Mouse (Mus musculus): ENCODE measurements around the gene Uba7.
"Not testable (repeated sequence)": the region's sequence is repeated elsewhere in the genome, so short reads cannot be mapped to it uniquely, and the experiment has no call there.

Uba7 gene

DNA sequence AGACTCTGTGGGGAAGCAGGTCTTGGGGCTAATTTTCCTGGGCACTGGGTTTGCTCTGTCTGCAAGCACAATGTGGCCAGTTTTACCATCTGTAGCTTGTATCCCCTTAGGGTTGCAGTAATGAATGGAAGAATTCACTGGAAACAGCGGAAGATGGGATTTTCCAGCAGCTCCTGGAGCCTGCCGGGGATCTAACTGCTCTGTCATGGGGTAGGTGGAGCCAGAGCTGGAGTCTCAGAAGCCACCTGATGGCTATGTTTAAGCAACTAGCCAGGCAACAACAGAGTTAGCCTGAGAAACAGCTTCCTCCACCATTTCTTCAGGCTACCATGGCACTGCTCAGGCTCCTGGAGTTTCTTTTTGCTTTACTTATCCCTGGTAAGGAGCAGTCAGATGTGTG lies 16.9 kb downstream of the Uba7 start, which contains the start of gene Cdhr4:
Gene Cdhr4, plus strand, starts transcription at position 301 of the 400 bp plus-strand sequence.
- DNase-seq (ENCODE audit: low read depth, low spot score) = no peak

DNA sequence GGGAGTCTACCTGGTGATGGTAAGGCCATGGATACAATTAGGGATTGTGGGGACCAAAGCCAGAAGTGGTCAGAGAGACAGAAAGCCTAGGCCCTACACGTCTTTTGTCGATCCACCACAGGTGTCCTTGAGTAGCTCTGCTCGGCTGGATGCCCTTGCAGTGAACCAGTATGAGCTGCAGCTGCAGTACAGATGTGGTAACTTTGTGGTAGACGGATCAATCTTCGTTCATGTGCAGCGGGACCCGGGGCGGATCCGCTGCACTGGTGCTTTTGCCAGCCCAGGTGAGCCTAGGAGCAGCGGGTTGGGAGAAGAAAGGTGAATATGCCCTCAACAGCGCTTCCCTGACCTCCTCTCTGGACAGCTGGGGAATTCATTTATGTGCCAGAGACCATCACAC lies 17.7 kb downstream of the Uba7 start:
- no peak for DNase-seq (ENCODE audit: low read depth, low spot score)

DNA sequence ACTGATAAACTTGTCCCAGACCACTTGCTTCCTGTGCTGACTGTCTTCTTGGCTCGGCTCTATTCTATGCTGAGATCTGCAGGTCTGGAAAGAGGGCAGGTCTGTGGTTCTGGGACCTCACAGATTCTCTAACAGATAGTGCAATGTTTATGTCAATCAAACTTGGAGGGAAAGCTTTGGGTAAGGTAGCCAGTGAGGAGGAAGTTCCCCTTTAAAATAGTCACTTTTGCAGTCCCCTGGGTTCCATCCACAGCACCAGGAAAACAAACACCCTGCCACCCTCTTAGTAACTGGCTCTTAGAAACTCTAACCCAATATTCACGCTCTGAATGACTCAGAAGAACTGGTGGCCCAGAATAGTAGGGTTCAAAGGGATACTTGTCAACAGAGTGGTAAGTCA lies 19.2 kb downstream of the Uba7 start:
- no peak for DNase-seq (ENCODE audit: low read depth, low spot score)

DNA sequence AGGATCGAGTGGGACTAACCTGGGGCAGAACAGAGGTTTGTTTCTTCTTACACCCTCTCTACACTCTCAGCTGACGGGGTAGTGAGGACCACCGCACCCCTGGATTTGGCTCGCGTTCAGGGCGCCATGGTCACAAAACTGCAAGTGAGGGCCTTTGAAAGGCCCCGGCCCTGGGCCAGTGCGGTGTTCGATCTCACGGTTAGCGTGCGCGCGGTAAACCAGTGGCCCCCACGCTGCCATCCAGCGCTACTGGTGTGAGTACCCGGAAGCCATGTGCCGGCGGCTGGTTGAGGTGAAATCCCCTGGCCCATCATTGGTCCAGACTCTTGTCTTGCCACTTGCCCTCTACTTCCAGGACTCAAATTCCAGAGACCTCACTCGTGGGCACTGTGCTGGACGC lies 20.2 kb downstream of the Uba7 start:
- DNase-seq (ENCODE audit: low read depth, low spot score) = no peak

GRCm38 (mm10) chr9:107996049-107996448 lies 20.7 kb downstream of the Uba7 start, which contains the start of gene Gm20662:
TSS of gene Gm20662 (plus strand) at chr9:107996349.
- DNase-seq (ENCODE audit: low read depth, low spot score) = no peak

DNA sequence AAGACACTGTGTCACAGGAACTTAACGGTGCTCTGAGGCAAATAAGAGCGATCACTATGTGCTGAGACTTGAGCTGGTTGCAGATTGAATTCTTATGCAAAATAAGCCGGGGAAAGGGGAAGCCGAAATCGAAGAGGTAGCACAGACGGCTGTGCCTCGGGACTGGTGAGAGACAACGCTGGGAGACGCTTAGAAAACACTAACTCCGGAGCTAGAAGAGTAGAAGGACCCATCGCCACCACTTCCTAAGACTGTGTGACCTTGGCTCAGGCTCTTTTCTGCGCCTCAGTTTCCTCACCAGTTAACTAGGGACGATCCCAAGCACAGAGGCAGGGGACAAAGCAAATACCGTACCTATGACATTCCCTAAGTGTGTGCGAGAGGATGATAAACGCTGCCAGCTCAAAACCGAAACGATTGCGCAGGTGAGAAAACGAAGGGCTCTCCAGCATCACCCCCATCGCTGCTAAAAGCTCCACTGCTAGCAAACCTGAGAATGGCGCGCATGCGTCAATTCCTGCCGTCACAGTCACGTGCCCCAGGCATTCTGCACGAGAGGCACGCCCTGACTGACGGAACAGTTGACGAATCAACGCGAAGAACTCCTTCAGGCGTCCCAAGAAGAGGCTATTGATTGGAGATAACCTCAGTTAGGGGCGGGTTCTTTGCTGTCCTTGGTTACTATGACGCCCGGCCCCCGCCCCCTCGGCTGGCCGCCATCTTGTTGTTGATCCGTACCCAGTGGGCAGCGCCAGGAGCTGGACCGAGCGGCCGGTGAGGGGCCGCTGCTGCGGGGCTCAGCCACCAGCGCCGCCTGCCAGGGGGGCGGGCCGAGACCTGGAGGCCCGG lies 26.8 kb downstream of the Uba7 start, which contains the start of gene Ip6k1:
Gene Ip6k1, plus strand, starts transcription at position 580 of the 849 bp plus-strand sequence.
- DNase-seq (ENCODE audit: low read depth, low spot score) = peak; percentile 100

GRCm38 (mm10) chr9:108002778-108003530 lies 27.6 kb downstream of the Uba7 start:
- DNase-seq (ENCODE audit: low read depth, low spot score) = peak; percentile 32

GRCm38 (mm10) chr9:108003531-108003890 lies 28.2 kb downstream of the Uba7 start:
- no peak for DNase-seq (ENCODE audit: low read depth, low spot score)

DNA sequence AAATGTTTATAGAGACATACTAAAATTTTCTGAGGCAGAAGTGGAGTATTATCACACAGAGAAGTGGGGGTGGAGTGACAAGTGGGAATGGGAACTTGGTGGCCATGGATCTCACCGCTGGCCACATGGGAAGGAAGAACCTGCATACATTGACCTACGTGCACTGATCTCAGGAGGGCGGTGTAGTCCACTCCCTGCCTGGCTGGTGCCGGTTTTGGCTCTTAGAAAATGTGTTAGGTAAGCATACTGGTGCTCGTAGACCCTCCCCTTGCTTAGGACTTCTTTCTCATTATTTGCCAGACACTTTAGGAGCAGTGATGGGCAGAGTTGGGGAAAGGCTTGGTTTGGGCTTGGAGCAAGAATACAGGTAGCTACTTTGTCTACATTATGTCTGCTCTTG lies 32.7 kb downstream of the Uba7 start:
- DNase-seq (ENCODE audit: low read depth, low spot score) = no peak

GRCm38 (mm10) chr9:108010385-108010784 lies 35.1 kb downstream of the Uba7 start:
- DNase-seq (ENCODE audit: low read depth, low spot score) = no peak

DNA sequence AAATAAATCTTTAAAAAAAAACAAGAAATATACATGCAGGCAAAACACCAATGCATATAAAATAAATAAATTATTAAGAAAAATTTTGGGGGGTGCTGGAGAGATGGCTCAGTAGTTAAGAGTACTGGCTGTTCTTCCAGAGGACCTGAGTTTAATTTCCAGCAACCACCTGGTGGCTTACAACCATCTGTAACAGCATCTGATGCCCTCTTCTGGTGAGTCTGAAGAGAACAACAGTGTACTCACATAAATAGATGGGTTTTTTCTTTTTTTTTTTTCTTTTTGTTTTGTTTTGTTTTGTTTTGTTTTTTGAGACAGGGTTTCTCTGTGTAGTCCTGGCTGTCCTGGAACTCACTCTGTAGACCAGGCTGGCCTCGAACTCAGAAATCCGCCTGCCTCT lies 38.3 kb downstream of the Uba7 start:
- not testable (repeated sequence) for DNase-seq (ENCODE audit: low read depth, low spot score)

DNA sequence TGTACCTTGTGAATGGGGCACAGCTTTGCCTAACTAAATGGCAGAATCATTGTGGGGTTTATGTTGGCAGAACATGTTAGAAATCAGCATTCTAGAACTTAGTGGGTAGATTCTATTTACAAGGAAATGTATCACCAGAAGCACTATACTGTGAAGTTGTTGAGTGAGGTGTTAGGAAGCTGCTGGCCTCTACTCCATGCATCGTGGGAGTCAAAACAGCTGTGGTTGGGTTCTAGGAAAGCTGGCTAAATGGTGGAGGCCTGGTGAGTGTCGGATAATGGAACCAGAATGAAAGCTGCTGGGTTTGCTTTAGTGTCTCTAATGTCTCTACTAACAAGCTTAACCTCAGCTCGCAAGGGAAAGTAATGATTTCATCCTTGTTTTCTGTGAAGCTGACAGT lies 41.8 kb downstream of the Uba7 start:
- DNase-seq (ENCODE audit: low read depth, low spot score) = peak; percentile 79

- DNase-seq (ENCODE audit: low read depth, low spot score) = no peak
Observed at GRCm38 (mm10) chr9:108020741-108021140, 45.4 kb downstream of the Uba7 start.

DNA sequence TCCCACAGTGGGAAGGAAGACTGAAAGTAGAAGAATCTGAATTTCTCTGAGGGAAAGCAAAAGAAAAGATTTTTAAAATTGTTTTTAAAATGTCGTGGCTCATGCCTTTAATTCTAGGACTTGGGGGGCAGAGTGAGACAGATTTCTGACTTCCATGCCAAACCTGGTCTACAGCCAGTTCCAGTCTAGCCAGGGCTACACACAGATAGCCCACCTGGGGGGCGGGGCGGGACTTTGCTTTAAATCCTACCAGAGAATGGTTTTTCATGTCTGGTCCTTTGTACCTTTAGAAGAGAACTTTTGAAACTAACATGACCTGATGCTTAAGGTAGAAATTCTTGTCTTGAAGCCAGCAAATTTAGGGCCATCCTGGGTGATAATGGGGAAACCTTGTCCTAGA lies 47.9 kb downstream of the Uba7 start:
- DNase-seq (ENCODE audit: low read depth, low spot score) = no peak

GRCm38 (mm10) chr9:108026584-108026983 lies 51.3 kb downstream of the Uba7 start:
- DNase-seq (ENCODE audit: low read depth, low spot score) = no peak

GRCm38 (mm10) chr9:108027867-108028266 lies 52.6 kb downstream of the Uba7 start:
- no peak for DNase-seq (ENCODE audit: low read depth, low spot score)

GRCm38 (mm10) chr9:108032126-108032525 lies 56.8 kb downstream of the Uba7 start:
- no peak for DNase-seq (ENCODE audit: low read depth, low spot score)

Measured in telencephalon, adult 2 months (tissue).